Mouse (Mus musculus): ENCODE measurements around the gene Sipa1l3. TPM values are rescaled to one million over a fixed set of nuclear protein-coding genes. Genes with fewer than 3 reads are reported as not detected.

Sipa1l3 gene
- polyA plus RNA-seq, 1 experiment from 2014 or later, result 21.6 TPM

DNA sequence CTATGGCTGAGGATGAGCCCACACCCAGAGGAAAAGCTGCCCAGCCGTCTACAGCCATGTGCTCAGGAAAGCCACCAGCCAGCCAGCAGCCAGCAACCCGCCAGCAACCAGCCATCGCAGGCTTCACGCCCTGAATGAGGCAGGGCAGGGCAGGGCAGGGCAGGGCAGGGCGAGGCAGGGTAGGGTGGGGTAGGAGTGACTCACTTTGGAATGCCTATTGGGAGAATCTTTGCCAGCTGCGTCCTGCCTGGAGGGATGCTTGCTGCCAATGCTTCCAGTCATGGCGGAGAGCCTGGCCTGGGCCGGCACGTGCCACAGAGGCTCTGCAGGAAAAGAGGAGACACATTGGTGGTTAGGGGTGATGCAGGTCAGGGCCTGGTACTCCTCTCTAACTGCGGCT lies 168.0 kb downstream of the Sipa1l3 start:
- ATAC-seq (ENCODE audit: low read depth), result no peak
- Histone ChIP-seq H3K4me2 (ENCODE audit: low read depth, low read length) (no peak overlapping the region), H3K9me3 (ENCODE audit: control insufficient read depth, low read length) (no peaks in the 10 kb centered on the region), H3K27me3 (ENCODE audit: control insufficient read depth, insufficient read depth, low read depth, low read length) (no peaks in the 10 kb centered on the region), H3K27ac (ENCODE audit: low read length) (no peak overlapping the region), H3K4me3 (ENCODE audit: low read length) (no peak overlapping the region), H3K4me1 (replicated peaks; ENCODE audit: control insufficient read depth, insufficient read depth, low read length) (no peaks in the 10 kb centered on the region), H3K36me3 (ENCODE audit: control insufficient read depth, insufficient read depth, low read length) (peaks cover 40% of the 10 kb centered on the region), H3K9ac (ENCODE audit: low read length) (no peak overlapping the region)
- WGBS, result 79% methylated on average over 10 of the region's 10 CpGs

DNA sequence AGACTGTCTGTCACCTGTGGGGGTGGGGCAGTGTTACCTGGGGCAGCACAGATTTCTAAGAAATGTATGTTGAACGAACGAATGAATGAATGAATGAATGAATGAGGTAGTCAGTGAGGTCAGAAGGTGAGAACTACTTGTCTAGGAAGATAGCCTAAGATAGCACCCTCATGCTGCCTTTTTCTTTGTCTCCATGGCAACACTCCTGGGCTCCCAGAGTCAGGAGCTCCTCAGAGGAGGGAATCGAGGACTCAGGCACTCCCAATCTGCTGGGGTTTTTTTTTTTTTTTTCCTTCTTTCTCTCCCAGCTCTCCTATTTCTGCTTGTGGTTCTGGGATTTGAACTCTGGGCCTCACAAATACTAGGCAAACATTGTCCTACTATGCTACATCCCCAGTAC lies 172.2 kb downstream of the Sipa1l3 start:
- Histone ChIP-seq H3K27ac (ENCODE audit: low read length) (no peak overlapping the region), H3K36me3 (ENCODE audit: control insufficient read depth, insufficient read depth, low read length) (peaks cover 24% of the 10 kb centered on the region), H3K27me3 (ENCODE audit: control insufficient read depth, insufficient read depth, low read depth, low read length) (no peaks in the 10 kb centered on the region), H3K9me3 (ENCODE audit: control insufficient read depth, low read length) (no peaks in the 10 kb centered on the region), H3K4me2 (ENCODE audit: low read depth, low read length) (no peak overlapping the region), H3K4me3 (ENCODE audit: low read length) (no peak overlapping the region), H3K4me1 (replicated peaks; ENCODE audit: control insufficient read depth, insufficient read depth, low read length) (no peaks in the 10 kb centered on the region), H3K9ac (ENCODE audit: low read length) (no peak overlapping the region)
- 69% methylated on average over 3 of the region's 3 CpGs for WGBS
- no peak for ATAC-seq (ENCODE audit: low read depth)

DNA sequence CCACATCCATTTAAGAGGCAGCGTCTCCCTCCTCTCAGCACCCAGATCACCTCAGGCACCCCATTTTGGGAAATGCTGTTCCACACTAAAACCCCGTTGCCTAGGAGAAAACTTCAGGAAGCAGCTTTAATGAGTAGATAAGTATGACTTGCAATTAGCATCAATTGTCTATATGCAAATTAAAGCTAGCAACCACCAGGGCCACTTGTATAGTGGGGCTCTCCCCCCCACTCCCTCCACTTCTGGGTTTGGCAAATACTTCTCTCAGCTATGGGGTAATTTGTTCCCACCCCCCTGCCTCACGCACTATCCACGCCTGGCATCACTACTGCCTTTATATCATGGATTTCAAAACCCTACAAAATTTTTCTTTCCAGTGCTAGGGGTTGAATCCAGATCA lies 172.9 kb downstream of the Sipa1l3 start:
- ATAC-seq (ENCODE audit: low read depth), result no peak
- no peak overlapping the region for H3K9ac ChIP-seq (ENCODE audit: low read length)
- H3K9me3 ChIP-seq (ENCODE audit: control insufficient read depth, low read length), result no peaks in the 10 kb centered on the region
- H3K27me3 ChIP-seq (ENCODE audit: control insufficient read depth, insufficient read depth, low read depth, low read length), result no peaks in the 10 kb centered on the region
- no peak overlapping the region for H3K4me3 ChIP-seq (ENCODE audit: low read length)
- H3K36me3 ChIP-seq (ENCODE audit: control insufficient read depth, insufficient read depth, low read length), result peaks cover 21% of the 10 kb centered on the region
- H3K27ac ChIP-seq (ENCODE audit: low read length), result no peak overlapping the region
- 81% methylated on average over 4 of the region's 4 CpGs for WGBS
- H3K4me1 ChIP-seq (replicated peaks; ENCODE audit: control insufficient read depth, insufficient read depth, low read length), result no peaks in the 10 kb centered on the region
- H3K4me2 ChIP-seq (ENCODE audit: low read depth, low read length), result no peak overlapping the region

DNA sequence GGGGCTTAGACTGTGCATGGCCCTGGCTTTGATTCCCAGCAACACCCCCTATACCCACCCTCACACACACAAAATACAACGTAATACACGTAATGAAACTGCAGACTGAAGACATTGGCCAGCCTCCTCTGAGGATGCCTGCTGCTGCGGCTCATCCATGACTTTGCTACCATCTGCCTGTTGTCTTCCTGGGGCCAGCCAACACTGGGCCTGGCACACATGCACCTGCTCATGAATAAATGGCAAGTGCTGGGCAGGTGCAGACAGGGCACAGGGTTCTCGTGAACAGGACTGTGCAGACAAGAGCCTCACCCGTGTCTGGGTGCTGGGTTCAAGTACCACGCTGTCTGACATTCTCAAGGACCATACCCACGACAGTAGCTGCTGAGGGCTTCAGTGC lies 174.7 kb downstream of the Sipa1l3 start:
- ATAC-seq (ENCODE audit: low read depth), result no peak
- no peaks in the 10 kb centered on the region for H3K9me3 ChIP-seq (ENCODE audit: control insufficient read depth, low read length)
- no peak overlapping the region for H3K4me2 ChIP-seq (ENCODE audit: low read depth, low read length)
- WGBS, result 89% methylated on average over 7 of the region's 7 CpGs
- H3K9ac ChIP-seq (ENCODE audit: low read length), result no peak overlapping the region
- no peak overlapping the region for H3K27ac ChIP-seq (ENCODE audit: low read length)
- H3K4me3 ChIP-seq (ENCODE audit: low read length), result no peak overlapping the region
- H3K4me1 ChIP-seq (replicated peaks; ENCODE audit: control insufficient read depth, insufficient read depth, low read length), result no peaks in the 10 kb centered on the region
- H3K27me3 ChIP-seq (ENCODE audit: control insufficient read depth, insufficient read depth, low read depth, low read length), result no peaks in the 10 kb centered on the region
- peaks cover 13% of the 10 kb centered on the region for H3K36me3 ChIP-seq (ENCODE audit: control insufficient read depth, insufficient read depth, low read length)

DNA sequence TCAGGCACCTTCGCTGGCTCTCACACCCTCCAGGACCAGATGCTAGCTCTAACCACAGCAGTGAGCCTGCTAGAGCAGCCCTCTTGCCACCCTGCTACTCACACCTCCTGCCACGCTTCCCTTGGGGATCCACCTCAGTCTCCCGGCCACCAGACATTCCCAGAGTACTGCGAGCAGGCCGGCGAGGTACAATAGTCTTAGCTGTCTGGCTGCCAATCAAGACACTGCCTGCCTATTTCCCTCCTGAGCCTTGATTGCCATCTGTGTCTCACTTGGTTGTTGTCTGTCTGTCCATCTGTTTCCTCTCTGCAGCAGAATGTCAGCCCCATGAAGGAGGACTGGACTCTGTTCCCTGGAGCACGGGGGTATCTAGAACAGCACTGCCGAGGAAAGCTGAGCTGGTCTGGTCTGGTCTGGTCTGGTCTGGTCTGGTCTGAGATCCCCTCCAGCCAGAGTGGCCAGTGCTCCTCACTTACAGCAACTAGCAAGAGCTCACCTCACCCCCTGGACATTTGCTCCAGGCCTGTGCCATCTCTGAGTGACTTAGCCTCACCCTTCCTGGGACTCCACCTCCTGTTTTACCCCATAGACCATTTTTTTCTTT lies 175.8 kb downstream of the Sipa1l3 start:
- no peak overlapping the region for H3K4me2 ChIP-seq (ENCODE audit: low read depth, low read length)
- 68% methylated on average over 8 of the region's 8 CpGs for WGBS
- H3K4me3 ChIP-seq (ENCODE audit: low read length), result no peak overlapping the region
- H3K9ac ChIP-seq (ENCODE audit: low read length), result no peak overlapping the region
- H3K27ac ChIP-seq (ENCODE audit: low read length), result no peak overlapping the region
- H3K4me1 ChIP-seq (replicated peaks; ENCODE audit: control insufficient read depth, insufficient read depth, low read length), result no peaks in the 10 kb centered on the region
- H3K27me3 ChIP-seq (ENCODE audit: control insufficient read depth, insufficient read depth, low read depth, low read length), result no peaks in the 10 kb centered on the region
- ATAC-seq (ENCODE audit: low read depth), result no peak
- H3K36me3 ChIP-seq (ENCODE audit: control insufficient read depth, insufficient read depth, low read length), result peaks cover 12% of the 10 kb centered on the region
- H3K9me3 ChIP-seq (ENCODE audit: control insufficient read depth, low read length), result no peaks in the 10 kb centered on the region

DNA sequence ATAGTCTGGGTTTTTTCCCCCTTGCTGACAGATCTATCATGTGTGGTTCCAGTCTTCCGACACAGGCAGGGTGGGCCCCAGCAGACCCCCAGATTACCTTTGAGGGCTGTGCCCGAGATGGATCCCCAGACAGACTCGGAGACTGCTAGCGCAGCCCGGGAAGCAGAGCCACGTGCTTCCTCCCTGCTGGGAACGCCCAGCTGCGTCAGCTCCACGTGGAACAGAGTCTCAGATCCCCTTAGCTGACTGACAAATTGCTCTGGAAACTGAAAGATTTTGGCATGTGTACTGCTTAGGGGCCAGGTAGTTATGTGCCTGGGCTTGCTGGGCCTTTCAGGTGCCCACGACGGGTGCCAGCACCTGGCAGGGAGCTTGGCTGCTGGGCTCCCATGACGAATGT lies 176.7 kb downstream of the Sipa1l3 start:
- Histone ChIP-seq H3K4me1 (replicated peaks; ENCODE audit: control insufficient read depth, insufficient read depth, low read length) (no peaks in the 10 kb centered on the region), H3K4me2 (ENCODE audit: low read depth, low read length) (no peak overlapping the region), H3K27ac (ENCODE audit: low read length) (no peak overlapping the region), H3K27me3 (ENCODE audit: control insufficient read depth, insufficient read depth, low read depth, low read length) (no peaks in the 10 kb centered on the region), H3K36me3 (ENCODE audit: control insufficient read depth, insufficient read depth, low read length) (peaks cover 9% of the 10 kb centered on the region), H3K9me3 (ENCODE audit: control insufficient read depth, low read length) (no peaks in the 10 kb centered on the region), H3K4me3 (ENCODE audit: low read length) (no peak overlapping the region), H3K9ac (ENCODE audit: low read length) (no peak overlapping the region)
- ATAC-seq (ENCODE audit: low read depth), result no peak
- 68% methylated on average over 12 of the region's 12 CpGs for WGBS

DNA sequence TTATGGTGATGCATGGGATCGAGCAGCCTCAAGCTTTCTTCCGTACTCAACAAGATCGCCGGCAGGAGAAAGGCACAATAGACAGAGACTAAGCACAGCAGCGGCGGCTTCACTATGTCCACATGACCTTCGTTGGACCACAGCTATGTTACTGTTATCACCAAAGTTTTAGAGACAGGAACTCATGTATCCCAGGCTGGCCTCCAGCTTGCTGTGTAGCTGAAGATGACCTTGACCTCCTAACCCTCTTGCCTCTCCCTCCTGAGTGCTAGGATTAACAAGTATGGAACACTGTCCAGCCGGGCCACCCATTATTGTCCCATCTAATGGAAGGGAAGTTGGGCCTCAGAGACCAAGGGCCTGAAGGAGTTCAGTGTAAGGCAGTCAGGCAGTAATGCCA lies 177.6 kb downstream of the Sipa1l3 start:
- Histone ChIP-seq H3K4me3 (ENCODE audit: low read length) (no peak overlapping the region), H3K36me3 (ENCODE audit: control insufficient read depth, insufficient read depth, low read length) (peaks cover 10% of the 10 kb centered on the region), H3K27ac (ENCODE audit: low read length) (no peak overlapping the region), H3K9me3 (ENCODE audit: control insufficient read depth, low read length) (no peaks in the 10 kb centered on the region), H3K4me2 (ENCODE audit: low read depth, low read length) (no peak overlapping the region), H3K27me3 (ENCODE audit: control insufficient read depth, insufficient read depth, low read depth, low read length) (no peaks in the 10 kb centered on the region), H3K9ac (ENCODE audit: low read length) (no peak overlapping the region), H3K4me1 (replicated peaks; ENCODE audit: control insufficient read depth, insufficient read depth, low read length) (no peaks in the 10 kb centered on the region)
- 86% methylated on average over 8 of the region's 8 CpGs for WGBS
- ATAC-seq (ENCODE audit: low read depth), result no peak

DNA sequence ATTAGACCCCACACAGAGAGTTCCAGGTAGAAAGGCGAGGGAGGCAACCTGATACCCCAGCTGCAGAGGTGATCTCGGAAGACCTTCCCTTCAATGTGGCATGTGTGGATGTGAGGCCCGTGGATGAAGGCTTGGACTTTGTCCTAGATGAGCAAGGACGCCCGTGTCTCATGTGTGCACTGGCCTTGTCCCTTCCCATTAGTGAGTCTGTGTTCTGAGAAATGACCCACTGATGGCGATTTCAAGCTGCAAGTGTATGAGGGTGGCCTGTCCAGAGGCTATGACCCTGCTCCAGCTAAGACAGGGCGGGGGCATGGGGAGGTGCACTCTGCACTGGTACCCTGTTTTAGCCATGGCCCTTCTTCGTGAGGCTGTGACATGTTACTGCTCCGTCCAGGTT lies 178.2 kb downstream of the Sipa1l3 start:
- H3K36me3 ChIP-seq (ENCODE audit: control insufficient read depth, insufficient read depth, low read length), result peaks cover 9% of the 10 kb centered on the region
- no peak overlapping the region for H3K4me2 ChIP-seq (ENCODE audit: low read depth, low read length)
- H3K4me3 ChIP-seq (ENCODE audit: low read length), result no peak overlapping the region
- H3K27me3 ChIP-seq (ENCODE audit: control insufficient read depth, insufficient read depth, low read depth, low read length), result no peaks in the 10 kb centered on the region
- no peak for ATAC-seq (ENCODE audit: low read depth)
- whole genome bisulfite sequencing, result 80% methylated on average over 9 of the region's 9 CpGs
- no peak overlapping the region for H3K9ac ChIP-seq (ENCODE audit: low read length)
- H3K4me1 ChIP-seq (replicated peaks; ENCODE audit: control insufficient read depth, insufficient read depth, low read length), result no peaks in the 10 kb centered on the region
- H3K9me3 ChIP-seq (ENCODE audit: control insufficient read depth, low read length), result no peaks in the 10 kb centered on the region
- H3K27ac ChIP-seq (ENCODE audit: low read length), result no peak overlapping the region

DNA sequence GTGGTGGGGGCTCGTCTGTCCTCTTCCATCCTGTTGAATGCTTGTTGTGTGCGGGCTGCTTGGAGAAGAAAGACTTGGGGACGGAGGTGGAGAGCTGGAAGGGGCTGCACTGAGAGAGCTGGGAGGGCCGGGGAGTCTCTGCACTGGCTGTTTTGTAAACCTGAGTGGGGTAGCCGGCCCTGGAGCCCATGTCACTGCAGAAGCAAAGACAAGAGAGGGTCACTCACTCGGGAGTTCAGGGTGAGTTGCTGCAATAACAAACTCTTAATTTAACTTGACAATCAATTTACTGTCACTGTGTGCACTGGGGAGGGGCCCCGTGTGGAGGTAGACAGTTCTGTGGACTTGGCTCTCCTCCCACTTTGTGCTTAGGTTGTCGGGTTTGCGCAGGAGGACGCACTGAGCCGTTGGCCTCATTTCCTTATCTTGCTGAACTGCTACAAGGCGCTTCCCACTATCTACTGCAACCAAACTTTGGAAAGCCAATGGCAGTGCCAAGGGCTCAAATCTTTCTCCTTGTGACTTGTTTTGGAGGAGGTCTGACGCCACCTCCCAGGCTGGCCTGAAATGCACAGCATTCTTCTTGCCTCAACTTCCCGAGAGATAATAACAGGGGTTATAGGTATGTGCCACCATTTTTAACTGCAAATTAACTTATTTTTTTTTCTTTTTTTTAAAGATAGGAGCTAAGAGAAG lies 179.3 kb downstream of the Sipa1l3 start:
- peaks cover 9% of the 10 kb centered on the region for H3K36me3 ChIP-seq (ENCODE audit: control insufficient read depth, insufficient read depth, low read length)
- H3K4me2 ChIP-seq (ENCODE audit: low read depth, low read length), result no peak overlapping the region
- H3K27ac ChIP-seq (ENCODE audit: low read length), result no peak overlapping the region
- H3K4me1 ChIP-seq (replicated peaks; ENCODE audit: control insufficient read depth, insufficient read depth, low read length), result 0 out of 2 replicates have a peak, but pooled peaks cover 2% of the 10 kb centered on the region
- no peaks in the 10 kb centered on the region for H3K27me3 ChIP-seq (ENCODE audit: control insufficient read depth, insufficient read depth, low read depth, low read length)
- 46% methylated on average over 14 of the region's 14 CpGs for WGBS
- ATAC-seq (ENCODE audit: low read depth), result no peak
- H3K9me3 ChIP-seq (ENCODE audit: control insufficient read depth, low read length), result no peaks in the 10 kb centered on the region
- H3K9ac ChIP-seq (ENCODE audit: low read length), result no peak overlapping the region
- no peak overlapping the region for H3K4me3 ChIP-seq (ENCODE audit: low read length)
